Mouse (Mus musculus) brain, embryonic 14.5 days (tissue): Measurements from ENCODE around the gene Ash1l.
"Not testable (repeated sequence)": the region's sequence is repeated elsewhere in the genome, so short reads cannot be mapped to it uniquely, and the experiment has no call there.

ENCODE experiments used
- CTCF ChIP-seq: fragments of 200-500 bp; IDR thresholded peaks from 2 replicates; pipeline ENCODE4 v1.5.1; 2012; ENCODE audit warnings: inconsistent platforms, mild to moderate bottlenecking, moderate library complexity, borderline replicate concordance; ENCODE audit not compliant: insufficient read depth, insufficient read length; ENCODE audit errors: extremely low read depth
- POLR2A ChIP-seq: fragments of 200-500 bp; IDR thresholded peaks from 2 replicates; pipeline ENCODE4 v1.6.1; 2012; ENCODE audit warnings: mild to moderate bottlenecking, inconsistent platforms, borderline replicate concordance; ENCODE audit not compliant: poor library complexity, insufficient read depth, insufficient read length, severe bottlenecking; ENCODE audit errors: extremely low read depth

- not testable (repeated sequence) for TF ChIP-seq CTCF, POLR2A
Observed at GRCm38 (mm10) chr3:88963211-88963610, 12.8 kb downstream of the Ash1l start.
